ENCODE assay signal across 16 mouse cellular contexts in genomic region chr16:57485265-57485664, GRCm38 (mm10).
DNase-seq lines count a peak whose midpoint lies in the region; ATAC-seq and TF ChIP-seq lines count a peak whose summit lies in the region.
"Had no signal": no experiment of that assay in that cellular context is flagged by ENCODE, and none has a peak within 500 bp of the region (broad histone marks: within the 10 kb centered on the region; RNA-seq: fewer than 3 reads in every experiment).

No protein-coding gene starts in this region.

- no peak overlapping the region for H3K4me3 ChIP-seq in hindbrain, embryonic 16.5 days (ENCODE audit: low read length)
- H3K4me3 ChIP-seq in hindbrain, postnatal 0 days (ENCODE audit: low read length) = no peak overlapping the region
- H3K4me3 ChIP-seq: forebrain, embryonic 13.5 days; hindbrain, embryonic 12.5 days; liver, embryonic 15.5 days had no signal

- no peak overlapping the region for H3K27ac ChIP-seq in hindbrain, embryonic 16.5 days (ENCODE audit: low read depth, low read length)
- H3K27ac ChIP-seq in hindbrain, postnatal 0 days = no peak overlapping the region
- H3K27ac ChIP-seq: forebrain, embryonic 13.5 days; hindbrain, embryonic 12.5 days; liver, embryonic 15.5 days had no signal

- no peaks in the 10 kb centered on the region for H3K27me3 ChIP-seq in hindbrain, embryonic 16.5 days (replicated peaks; ENCODE audit: control insufficient read depth, insufficient read depth, low read length)
- H3K27me3 ChIP-seq in hindbrain, postnatal 0 days (ENCODE audit: insufficient read depth, low read length) = no peaks in the 10 kb centered on the region
- H3K27me3 ChIP-seq: forebrain, embryonic 13.5 days; hindbrain, embryonic 12.5 days; liver, embryonic 15.5 days had no signal

- no peaks in the 10 kb centered on the region for H3K9me3 ChIP-seq in hindbrain, embryonic 16.5 days (ENCODE audit: control insufficient read depth, low read length)
- no peaks in the 10 kb centered on the region for H3K9me3 ChIP-seq in hindbrain, postnatal 0 days (ENCODE audit: low read length)
- H3K9me3 ChIP-seq: forebrain, embryonic 13.5 days; hindbrain, embryonic 12.5 days; liver, embryonic 15.5 days had no signal

- no peaks in the 10 kb centered on the region for H3K36me3 ChIP-seq in hindbrain, embryonic 16.5 days (ENCODE audit: control insufficient read depth, insufficient read depth, low read length)
- no peaks in the 10 kb centered on the region for H3K36me3 ChIP-seq in hindbrain, postnatal 0 days (ENCODE audit: insufficient read depth, low read length)
- H3K36me3 ChIP-seq: hindbrain, embryonic 12.5 days; liver, embryonic 15.5 days had no signal

- H3K4me2 ChIP-seq in hindbrain, embryonic 16.5 days (ENCODE audit: low read length) = no peak overlapping the region
- no peak overlapping the region for H3K4me2 ChIP-seq in hindbrain, postnatal 0 days (ENCODE audit: low read depth, low read length)
- H3K4me2 ChIP-seq: forebrain, embryonic 13.5 days; hindbrain, embryonic 12.5 days; liver, embryonic 15.5 days had no signal

- TF ChIP-seq CTCF in hindbrain, postnatal 0 days (IDR thresholded peaks at IDR 0.05; ENCODE audit: low read depth) = no peak

- DNase-seq in hindbrain, postnatal 0 days (ENCODE audit: low spot score) = no peak
- peak; percentile 7 to 14 for DNase-seq in right cerebral cortex, adult 2 months (ENCODE audit: low spot score in 2 of 2)
- DNase-seq in right cerebral cortex, postnatal 14 days = no peak
- peak; percentile 29 to 33 for DNase-seq in heart, postnatal 36 days
- no peak for DNase-seq in thymus, postnatal 25 days
- no peak for DNase-seq in thymus, postnatal 10 days (ENCODE audit: low spot score in 2 of 2)
- no peak for DNase-seq in spleen, postnatal 14 days (ENCODE audit: low spot score in 2 of 2)
- DNase-seq: cerebellum, adult 2 months; gastrocnemius, postnatal 25 days; midbrain, embryonic 14.5 days; right cerebral cortex, postnatal 25 days; thymus, adult 18-20 months had no signal

- H3K9ac ChIP-seq in hindbrain, embryonic 16.5 days (ENCODE audit: low read depth, low read length) = no peak overlapping the region
- no peak overlapping the region for H3K9ac ChIP-seq in hindbrain, postnatal 0 days (replicated peaks; ENCODE audit: low read length)
- H3K9ac ChIP-seq: forebrain, embryonic 13.5 days; hindbrain, embryonic 12.5 days; liver, embryonic 15.5 days had no signal

- H3K4me1 ChIP-seq in hindbrain, embryonic 16.5 days (ENCODE audit: control insufficient read depth, insufficient read depth, low read depth, low read length) = no peaks in the 10 kb centered on the region
- no peaks in the 10 kb centered on the region for H3K4me1 ChIP-seq in hindbrain, postnatal 0 days (ENCODE audit: insufficient read depth, low read length)
- H3K4me1 ChIP-seq: forebrain, embryonic 13.5 days; hindbrain, embryonic 12.5 days; liver, embryonic 15.5 days had no signal

- WGBS in hindbrain, embryonic 16.5 days = 61% methylated on average over 9 of the region's 9 CpGs
- WGBS in hindbrain, postnatal 0 days = 66% methylated on average over 9 of the region's 9 CpGs

- intact Hi-C loops in heart, postnatal 36 days (cut with DNase I) = loop anchor here (5.0 kb wide), 1 partner anchor 47 kb away; no protein-coding TSS in a partner anchor

- 0 out of 2 replicates have a peak, but pooled peaks have one; percentile 31 for ATAC-seq in hindbrain, embryonic 16.5 days
- ATAC-seq in hindbrain, postnatal 0 days = no peak
- ATAC-seq: forebrain, embryonic 13.5 days had no signal

Comparison
In these comparisons a context has a peak if more than half of its experiments do, and no peak if none do; other contexts are left out.
1. DNase-seq: peak in right cerebral cortex, adult 2 months (2 of 2) and heart, postnatal 36 days (2 of 2); none in hindbrain, postnatal 0 days (single experiment), right cerebral cortex, postnatal 14 days (single experiment), thymus, postnatal 25 days (single experiment), thymus, postnatal 10 days (0 of 2) and spleen, postnatal 14 days (0 of 2).